Mouse (Mus musculus): Measurements from ENCODE around the gene Phldb2. TPM values are rescaled to one million over a fixed set of nuclear protein-coding genes. Genes with fewer than 3 reads are reported as not detected.

The Phldb2 gene
- total and polyA plus RNA-seq, 3 experiments = not detected

- TF ChIP-seq UBTF (IDR thresholded peaks at IDR 0.05; ENCODE audit: borderline replicate concordance, insufficient read depth, low read depth, low read length) = no peak
Measured at GRCm38 (mm10) chr16:45767434-45767833, 186.0 kb downstream of the Phldb2 start (continued).

- DNase-seq (ENCODE audit: low read depth, low spot score) = no peak
- Histone ChIP-seq H3K9me3 (replicated peaks; ENCODE audit: insufficient read depth, low read length) (no peaks in the 10 kb centered on the region), H3K27me3 (ENCODE audit: control insufficient read depth in 1 of 2, insufficient read depth in 2 of 2, low read length in 2 of 2) (no peaks in the 10 kb centered on the region; a peak in 1 of 4 replicates), H3K4me3 (ENCODE audit: control insufficient read depth in 1 of 2, insufficient read depth in 1 of 2, low read depth in 2 of 2, low read length in 2 of 2) (no peak overlapping the region), H3K9ac (ENCODE audit: control insufficient read depth, low read depth, low read length, poor library complexity, severe bottlenecking) (no peak overlapping the region), H3K79me2 (ENCODE audit: control insufficient read depth, insufficient read depth, low read length, poor library complexity) (no peaks in the 10 kb centered on the region), H3K4me1 (ENCODE audit: control insufficient read depth in 1 of 2, insufficient read depth in 2 of 2, low read length in 2 of 2) (no peaks in the 10 kb centered on the region), H3K27ac (ENCODE audit: control insufficient read depth, low read depth, low read length) (no peak overlapping the region), H3K36me3 (ENCODE audit: control insufficient read depth in 1 of 2, insufficient read depth in 2 of 2, low read length in 2 of 2) (no peaks in the 10 kb centered on the region)
- TF ChIP-seq ZNF384 (IDR thresholded peaks at IDR 0.05; ENCODE audit: low read depth, low read length) (no peak), MAFK (IDR thresholded peaks at IDR 0.05; ENCODE audit: borderline replicate concordance, low read depth, low read length) (no peak), TCF12 (IDR thresholded peaks at IDR 0.05; ENCODE audit: low read depth, low read length) (no peak), CHD1 (IDR thresholded peaks at IDR 0.05; ENCODE audit: low read depth, low read length) (no peak), CTCF (IDR thresholded peaks at IDR 0.05 in 2 of 3, conservative IDR thresholded peaks at IDR 0.05 in 1 of 3; ENCODE audit: control insufficient read depth in 1 of 3, insufficient read depth in 1 of 3, low read depth in 2 of 3, low read length in 3 of 3, poor library complexity in 1 of 3, severe bottlenecking in 1 of 3) (no peak), MEF2A (IDR thresholded peaks at IDR 0.05; ENCODE audit: extremely low read depth, insufficient replicate concordance, low read depth, low read length, poor library complexity, severe bottlenecking) (no peak)
Measured at GRCm38 (mm10) chr16:45765801-45766494, 187.4 kb downstream of the Phldb2 start.

GRCm38 (mm10) chr16:45765102-45765501 lies 188.3 kb downstream of the Phldb2 start:
- no peak for DNase-seq (ENCODE audit: low read depth, low spot score)
- no peaks in the 10 kb centered on the region; a peak in 1 of 4 replicates for H3K27me3 ChIP-seq (ENCODE audit: control insufficient read depth in 1 of 2, insufficient read depth in 2 of 2, low read length in 2 of 2)
- no peak overlapping the region for H3K9ac ChIP-seq (ENCODE audit: control insufficient read depth, low read depth, low read length, poor library complexity, severe bottlenecking)
- no peaks in the 10 kb centered on the region for H3K4me1 ChIP-seq (ENCODE audit: control insufficient read depth in 1 of 2, insufficient read depth in 2 of 2, low read length in 2 of 2)
- TF ChIP-seq TBP (IDR thresholded peaks at IDR 0.05; ENCODE audit: low read depth, low read length) (no peak), RCOR1 (IDR thresholded peaks at IDR 0.05; ENCODE audit: low read depth, low read length) (no peak), RAD21 (IDR thresholded peaks at IDR 0.05; ENCODE audit: low read depth, low read length) (no peak), MYB (IDR thresholded peaks at IDR 0.05; ENCODE audit: low read depth, low read length) (no peak), ELF1 (IDR thresholded peaks at IDR 0.05; ENCODE audit: low read depth, low read length) (no peak), ZMIZ1 (IDR thresholded peaks at IDR 0.05; ENCODE audit: low read depth, low read length) (no peak), POLR2AphosphoS2 (IDR thresholded peaks at IDR 0.05; ENCODE audit: low read length) (no peak), EP300 (IDR thresholded peaks at IDR 0.05; ENCODE audit: low read depth in 1 of 2, low read length in 2 of 2) (no peak), MEF2A (IDR thresholded peaks at IDR 0.05; ENCODE audit: extremely low read depth, insufficient replicate concordance, low read depth, low read length, poor library complexity, severe bottlenecking) (no peak), CTCF (IDR thresholded peaks at IDR 0.05 in 2 of 3, conservative IDR thresholded peaks at IDR 0.05 in 1 of 3; ENCODE audit: control insufficient read depth in 1 of 3, insufficient read depth in 1 of 3, low read depth in 2 of 3, low read length in 3 of 3, poor library complexity in 1 of 3, severe bottlenecking in 1 of 3) (no peak), HCFC1 (IDR thresholded peaks at IDR 0.05; ENCODE audit: low read depth, low read length) (no peak), ZC3H11A (IDR thresholded peaks at IDR 0.05; ENCODE audit: low read depth, low read length) (no peak), NELFE (IDR thresholded peaks at IDR 0.05; ENCODE audit: low read depth, low read length) (no peak), SIN3A (IDR thresholded peaks at IDR 0.05; ENCODE audit: low read length) (no peak), GABPA (IDR thresholded peaks at IDR 0.05; ENCODE audit: low read depth, low read length) (no peak), TAL1 (IDR thresholded peaks at IDR 0.05; ENCODE audit: low read length) (no peak)
- no peaks in the 10 kb centered on the region for H3K79me2 ChIP-seq (ENCODE audit: control insufficient read depth, insufficient read depth, low read length, poor library complexity)
- H3K4me3 ChIP-seq (ENCODE audit: control insufficient read depth in 1 of 2, insufficient read depth in 1 of 2, low read depth in 2 of 2, low read length in 2 of 2) = no peak overlapping the region
- no peaks in the 10 kb centered on the region for H3K36me3 ChIP-seq (ENCODE audit: control insufficient read depth in 1 of 2, insufficient read depth in 2 of 2, low read length in 2 of 2)
- H3K27ac ChIP-seq (ENCODE audit: control insufficient read depth, low read depth, low read length) = no peak overlapping the region
- no peaks in the 10 kb centered on the region for H3K9me3 ChIP-seq (replicated peaks; ENCODE audit: insufficient read depth, low read length)
